Mouse (Mus musculus): ENCODE measurements around the gene Caln1.

DNA sequence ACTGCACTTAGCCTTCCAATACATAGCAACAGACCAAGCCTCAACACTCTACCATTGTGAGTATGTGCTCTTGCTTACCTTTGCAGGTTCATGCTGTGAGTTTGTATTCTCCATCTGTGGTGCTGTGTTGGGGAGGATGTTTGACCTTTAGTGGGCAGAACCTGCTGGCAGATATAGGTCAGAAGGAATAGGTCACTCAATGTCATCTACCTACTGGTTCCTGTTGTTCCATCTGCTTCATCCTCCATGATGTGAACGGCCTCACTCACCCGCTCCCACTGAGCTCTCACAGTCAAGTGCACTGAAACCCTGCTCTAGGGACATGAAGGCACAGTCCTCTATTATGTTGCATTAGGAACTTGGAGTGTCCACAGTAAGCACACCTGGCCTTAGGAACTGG, 141.3 kb downstream of the Caln1 start:
- TF ChIP-seq CTCF (IDR thresholded peaks at IDR 0.05; ENCODE audit: borderline replicate concordance, extremely low read depth, insufficient read depth, insufficient read length) = no peak
- no peak for TF ChIP-seq POLR2A (IDR thresholded peaks at IDR 0.05; ENCODE audit: borderline replicate concordance, extremely low read depth, insufficient read depth, insufficient read length, poor library complexity, severe bottlenecking)
